Mouse (Mus musculus) spleen, adult 2 months (tissue): ENCODE measurements around the gene Zfp385c.

Experiments
- CTCF ChIP-seq: fragments of 200-500 bp; IDR thresholded peaks from 2 replicates; pipeline ENCODE4 v1.5.1; 2011; ENCODE audit warnings: mild to moderate bottlenecking, inconsistent platforms; ENCODE audit not compliant: insufficient read depth, insufficient read length, insufficient replicate concordance; ENCODE audit errors: extremely low read depth
- POLR2A ChIP-seq: fragments of 200-500 bp; IDR thresholded peaks from 2 replicates; pipeline ENCODE4 v1.6.1; 2011; ENCODE audit warnings: low read depth, low read length, inconsistent platforms

GRCm38 (mm10) chr11:100588462-100588861 is 103.8 kb downstream of the Zfp385c start:
- TF ChIP-seq POLR2A (no peak), CTCF (no peak)
